Mouse (Mus musculus): ENCODE data around the gene Cntnap5a. TPM values are rescaled to one million over a fixed set of nuclear protein-coding genes. Genes with fewer than 3 reads are reported as not detected.

The Cntnap5a gene
- polyA plus RNA-seq (2012; rRNA removed) (not detected in 2 replicates), polyA plus RNA-seq (2014; fragmentation: Nextera tagmentation; extraction: Ambion mirVana) (not detected in 2 replicates)

- WGBS (ENCODE audit: insufficient replicate concordance): 13% methylated on average over 26 of the region's 26 CpGs
- H3K4me2 ChIP-seq (ENCODE audit: low read depth): no peak within 1 kb of the TSS
- no peak within 1 kb of the TSS for H3K27ac ChIP-seq
- H3K27me3 ChIP-seq (ENCODE audit: control insufficient read depth, insufficient read depth, low read length): no peaks in the 10 kb centered on the region
- H3K4me3 ChIP-seq (ENCODE audit: insufficient read depth in 1 of 2, low read depth in 2 of 2, low read length in 2 of 2): no peak within 1 kb of the TSS
- no peak within 1 kb of the TSS for H3K9ac ChIP-seq (replicated peaks)
- no peaks in the 10 kb centered on the region for H3K9me3 ChIP-seq (ENCODE audit: control insufficient read depth, low read length)
- H3K36me3 ChIP-seq (replicated peaks; ENCODE audit: control insufficient read depth, insufficient read depth, low read depth): no peaks in the 10 kb centered on the region
- no peak for DNase-seq (ENCODE audit: low read depth in 3 of 3, low spot score in 3 of 3)
- H3K4me1 ChIP-seq (replicated peaks; ENCODE audit: control insufficient read depth in 2 of 2, insufficient read depth in 2 of 2, low read length in 1 of 2): no peaks in the 10 kb centered on the region
- ATAC-seq (ENCODE audit: insufficient read depth): no peak
- no peak for TF ChIP-seq CTCF (IDR thresholded peaks at IDR 0.05; ENCODE audit: low read depth)
- no peak for TF ChIP-seq EP300 (IDR thresholded peaks at IDR 0.05; ENCODE audit: low read depth)
Measured at GRCm38 (mm10) chr1:115684518-115685368, at the start of gene Cntnap5a. TSS of gene Cntnap5a (plus strand) at chr1:115684756.

- Histone ChIP-seq H3K4me2 (ENCODE audit: low read depth) (no peak overlapping the region), H3K9me3 (ENCODE audit: control insufficient read depth, low read length) (no peaks in the 10 kb centered on the region), H3K4me1 (replicated peaks; ENCODE audit: control insufficient read depth in 2 of 2, insufficient read depth in 2 of 2, low read length in 1 of 2) (no peaks in the 10 kb centered on the region), H3K36me3 (replicated peaks; ENCODE audit: control insufficient read depth, insufficient read depth, low read depth) (no peaks in the 10 kb centered on the region), H3K4me3 (ENCODE audit: insufficient read depth in 1 of 2, low read depth in 2 of 2, low read length in 2 of 2) (no peak overlapping the region), H3K27me3 (ENCODE audit: control insufficient read depth, insufficient read depth, low read length) (no peaks in the 10 kb centered on the region), H3K9ac (replicated peaks) (no peak overlapping the region), H3K27ac (no peak overlapping the region)
- DNase-seq (ENCODE audit: low read depth in 3 of 3, low spot score in 3 of 3): no peak
- ATAC-seq (ENCODE audit: insufficient read depth): no peak
- WGBS (ENCODE audit: insufficient replicate concordance): 38% methylated on average over 2 of the region's 2 CpGs
- TF ChIP-seq EP300 (IDR thresholded peaks at IDR 0.05; ENCODE audit: low read depth): no peak
- no peak for TF ChIP-seq CTCF (IDR thresholded peaks at IDR 0.05; ENCODE audit: low read depth)
Measured at GRCm38 (mm10) chr1:115646921-115647320, 37.6 kb upstream of the Cntnap5a start.

- no peak overlapping the region for H3K9ac ChIP-seq (replicated peaks)
- H3K27ac ChIP-seq: no peak overlapping the region
- TF ChIP-seq CTCF (IDR thresholded peaks at IDR 0.05; ENCODE audit: low read depth) (no peak), EP300 (IDR thresholded peaks at IDR 0.05; ENCODE audit: low read depth) (no peak)
- H3K27me3 ChIP-seq (ENCODE audit: control insufficient read depth, insufficient read depth, low read length): no peaks in the 10 kb centered on the region
- no peak overlapping the region for H3K4me3 ChIP-seq (ENCODE audit: insufficient read depth in 1 of 2, low read depth in 2 of 2, low read length in 2 of 2)
- 48% methylated on average over 5 of the region's 5 CpGs for WGBS (ENCODE audit: insufficient replicate concordance)
- no peaks in the 10 kb centered on the region for H3K36me3 ChIP-seq (replicated peaks; ENCODE audit: control insufficient read depth, insufficient read depth, low read depth)
- H3K9me3 ChIP-seq (ENCODE audit: control insufficient read depth, low read length): no peaks in the 10 kb centered on the region
- no peak overlapping the region for H3K4me2 ChIP-seq (ENCODE audit: low read depth)
- no peak for DNase-seq (ENCODE audit: low read depth in 3 of 3, low spot score in 3 of 3)
- ATAC-seq (ENCODE audit: insufficient read depth): no peak
- no peaks in the 10 kb centered on the region for H3K4me1 ChIP-seq (replicated peaks; ENCODE audit: control insufficient read depth in 2 of 2, insufficient read depth in 2 of 2, low read length in 1 of 2)
Measured at GRCm38 (mm10) chr1:115658343-115659064, 26.1 kb upstream of the Cntnap5a start.

- no peaks in the 10 kb centered on the region for H3K36me3 ChIP-seq (replicated peaks; ENCODE audit: control insufficient read depth, insufficient read depth, low read depth)
- H3K9ac ChIP-seq (replicated peaks): no peak overlapping the region
- no peaks in the 10 kb centered on the region for H3K4me1 ChIP-seq (replicated peaks; ENCODE audit: control insufficient read depth in 2 of 2, insufficient read depth in 2 of 2, low read length in 1 of 2)
- TF ChIP-seq CTCF (IDR thresholded peaks at IDR 0.05; ENCODE audit: low read depth) (no peak), EP300 (IDR thresholded peaks at IDR 0.05; ENCODE audit: low read depth) (no peak)
- H3K4me2 ChIP-seq (ENCODE audit: low read depth): no peak overlapping the region
- ATAC-seq (ENCODE audit: insufficient read depth): no peak
- no peak for DNase-seq (ENCODE audit: low read depth in 3 of 3, low spot score in 3 of 3)
- no peak overlapping the region for H3K27ac ChIP-seq
- H3K9me3 ChIP-seq (ENCODE audit: control insufficient read depth, low read length): no peaks in the 10 kb centered on the region
- H3K4me3 ChIP-seq (ENCODE audit: insufficient read depth in 1 of 2, low read depth in 2 of 2, low read length in 2 of 2): no peak overlapping the region
- WGBS (ENCODE audit: insufficient replicate concordance): 21% methylated on average over 2 of the region's 2 CpGs
- H3K27me3 ChIP-seq (ENCODE audit: control insufficient read depth, insufficient read depth, low read length): no peaks in the 10 kb centered on the region
Measured at GRCm38 (mm10) chr1:115686494-115686893, 1.9 kb downstream of the Cntnap5a start.

GRCm38 (mm10) chr1:115699798-115700197, 15.2 kb downstream of the Cntnap5a start:
- Histone ChIP-seq H3K9ac (replicated peaks) (no peak overlapping the region), H3K27ac (no peak overlapping the region), H3K4me2 (ENCODE audit: low read depth) (no peak overlapping the region), H3K27me3 (ENCODE audit: control insufficient read depth, insufficient read depth, low read length) (no peaks in the 10 kb centered on the region), H3K36me3 (replicated peaks; ENCODE audit: control insufficient read depth, insufficient read depth, low read depth) (no peaks in the 10 kb centered on the region), H3K4me3 (ENCODE audit: insufficient read depth in 1 of 2, low read depth in 2 of 2, low read length in 2 of 2) (no peak overlapping the region), H3K4me1 (replicated peaks; ENCODE audit: control insufficient read depth in 2 of 2, insufficient read depth in 2 of 2, low read length in 1 of 2) (no peaks in the 10 kb centered on the region), H3K9me3 (ENCODE audit: control insufficient read depth, low read length) (no peaks in the 10 kb centered on the region)
- ATAC-seq (ENCODE audit: insufficient read depth) (no peak), DNase-seq (ENCODE audit: low read depth in 3 of 3, low spot score in 3 of 3) (no peak)
- 30% methylated on average over 2 of the region's 2 CpGs for WGBS (ENCODE audit: insufficient replicate concordance)
- no peak for TF ChIP-seq EP300 (IDR thresholded peaks at IDR 0.05; ENCODE audit: low read depth)
